Mouse (Mus musculus) liver, adult 2 months (tissue): Measurements from ENCODE around the gene Ffar1. TPM values are rescaled to one million over a fixed set of nuclear protein-coding genes. Genes with fewer than 3 reads are reported as not detected.
"Not testable (repeated sequence)": the region's sequence is repeated elsewhere in the genome, so short reads cannot be mapped to it uniquely, and the experiment has no call there.

Experiments
- DNase-seq: peaks from one replicate; pipeline ENCODE4 v3.0.0-alpha.2; 2011; ENCODE audit warnings: low read depth, low spot score; ENCODE audit errors: extremely low read depth
- H3K27ac ChIP-seq: fragments of 200-500 bp; replicated peaks from 2 replicates; pipeline ENCODE4 v1.5.1; 2012; ENCODE audit warnings: low read depth, mild to moderate bottlenecking, control low read depth, inconsistent platforms, low read length; ENCODE audit not compliant: insufficient read depth
- H3K27me3 ChIP-seq: fragments of 200-500 bp; 2 replicates; pipeline ENCODE4 v1.6.1; 2012; ENCODE audit warnings: mild to moderate bottlenecking, moderate library complexity, low read length, inconsistent platforms; ENCODE audit not compliant: control insufficient read depth, insufficient read depth
- H3K36me3 ChIP-seq: fragments of 200-500 bp; 2 replicates; pipeline ENCODE4 v1.6.1; 2012; ENCODE audit warnings: low read length, inconsistent platforms; ENCODE audit not compliant: control insufficient read depth, insufficient read depth
- H3K4me1 ChIP-seq: fragments of 200-500 bp; 2 replicates; pipeline ENCODE4 v1.6.1; 2011; ENCODE audit warnings: low read length; ENCODE audit not compliant: control insufficient read depth, insufficient read depth
- H3K4me3 ChIP-seq: fragments of 200-500 bp; 2 replicates; pipeline ENCODE4 v1.5.1; 2011; ENCODE audit warnings: low read depth, mild to moderate bottlenecking, control low read depth, low read length, moderate library complexity; ENCODE audit not compliant: insufficient read depth
- H3K79me2 ChIP-seq: fragments of 200-500 bp; 2 replicates; pipeline ENCODE4 v1.6.1; 2012; ENCODE audit warnings: inconsistent platforms, mild to moderate bottlenecking, low read length, moderate library complexity; ENCODE audit not compliant: control insufficient read depth, insufficient read depth
- H3K9ac ChIP-seq: fragments of 200-500 bp; 2 replicates; pipeline ENCODE4 v1.6.1; 2012; ENCODE audit warnings: low read depth, mild to moderate bottlenecking, control low read depth, inconsistent platforms, low read length
- CTCF ChIP-seq: fragments of 200-500 bp; IDR thresholded peaks from 2 replicates; pipeline ENCODE4 v1.5.1; 2011; ENCODE audit warnings: low read depth, low read length, control low read depth
- POLR2A ChIP-seq: fragments of 200-500 bp; IDR thresholded peaks from 2 replicates; pipeline ENCODE4 v1.6.1; 2011; ENCODE audit warnings: low read length, control low read depth; ENCODE audit not compliant: insufficient read depth; ENCODE audit errors: extremely low read depth
- WGBS: fragments of 180-500 bp; shearing (Covaris S2); methylation state at CpG from one replicate; pipeline ENCODE4 v1.1.7; 2018; 5-methylcytosine and 5-hydroxymethylcytosine counted together
- polyA plus RNA-seq: library from polyadenylated mRNA; depleted of rRNA; stranded (reverse); fragments of >200 nt; gene quantifications from 2 replicates; pipeline ENCODE4 v1.2.3, GENCODE M21; 2012
- total RNA-seq: library from RNA; depleted of rRNA; stranded (reverse); fragments of >200 nt; gene quantifications from 2 replicates; pipeline ENCODE4 v1.2.3, GENCODE M21; 2014

Gene Ffar1
- total and polyA plus RNA-seq, 2 experiments, result 0.21 TPM; not detected in 1

DNA sequence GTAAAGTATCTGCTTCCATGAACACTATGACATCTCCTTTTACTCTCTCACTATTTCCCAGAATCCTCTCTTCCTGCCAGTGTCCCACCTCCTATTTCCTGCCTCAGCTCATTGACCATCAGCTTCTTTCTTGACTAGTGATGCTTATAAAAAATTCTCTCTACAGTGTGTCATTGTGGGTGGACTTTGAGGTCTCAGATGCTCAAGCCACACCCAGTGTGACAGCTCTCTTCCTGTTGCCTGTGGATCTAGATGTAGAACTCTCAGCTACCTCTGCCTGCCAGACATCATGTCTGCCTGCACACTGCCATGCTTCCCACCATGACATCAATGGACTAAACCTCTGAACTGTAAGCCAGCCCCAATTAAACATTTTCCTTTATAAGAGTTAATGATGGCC is 24.1 kb downstream of the Ffar1 start:
- Histone ChIP-seq H3K27ac (no peak overlapping the region), H3K36me3 (no peaks in the 10 kb centered on the region), H3K4me1 (no peaks in the 10 kb centered on the region), H3K79me2 (no peaks in the 10 kb centered on the region), H3K27me3 (0 out of 2 replicates have a peak, but pooled peaks cover 1% of the 10 kb centered on the region), H3K9ac (no peak overlapping the region), H3K4me3 (no peak overlapping the region)
- TF ChIP-seq POLR2A, result no peak
- TF ChIP-seq CTCF, result no peak
- DNase-seq, result no peak

DNA sequence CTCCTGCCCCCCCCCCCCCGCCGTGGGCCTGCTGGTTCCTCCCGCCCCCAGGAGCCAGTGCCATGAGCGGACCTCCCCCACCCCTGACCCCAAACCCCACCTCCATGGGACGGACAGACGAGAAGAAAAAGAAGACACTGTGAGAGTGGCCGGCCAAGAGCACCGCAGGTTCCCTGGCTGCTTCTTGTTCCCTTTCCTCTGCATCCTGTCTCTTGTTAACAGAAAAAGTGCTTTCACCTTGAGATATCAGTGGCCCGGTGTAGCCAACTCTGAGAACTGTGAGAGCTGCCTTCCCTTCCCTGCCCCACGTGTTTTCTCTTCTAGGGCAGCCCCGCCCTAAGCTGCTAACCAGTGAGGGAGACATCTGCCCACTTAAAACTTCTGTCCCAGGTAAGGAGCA is 28.7 kb downstream of the Ffar1 start:
- H3K4me1 ChIP-seq, H3K4me3 ChIP-seq, H3K27ac ChIP-seq, H3K36me3 ChIP-seq, H3K9ac ChIP-seq, H3K27me3 ChIP-seq, DNase-seq, H3K79me2 ChIP-seq: not testable (repeated sequence)
- 63% methylated on average over 7 of the region's 11 CpGs for WGBS

DNA sequence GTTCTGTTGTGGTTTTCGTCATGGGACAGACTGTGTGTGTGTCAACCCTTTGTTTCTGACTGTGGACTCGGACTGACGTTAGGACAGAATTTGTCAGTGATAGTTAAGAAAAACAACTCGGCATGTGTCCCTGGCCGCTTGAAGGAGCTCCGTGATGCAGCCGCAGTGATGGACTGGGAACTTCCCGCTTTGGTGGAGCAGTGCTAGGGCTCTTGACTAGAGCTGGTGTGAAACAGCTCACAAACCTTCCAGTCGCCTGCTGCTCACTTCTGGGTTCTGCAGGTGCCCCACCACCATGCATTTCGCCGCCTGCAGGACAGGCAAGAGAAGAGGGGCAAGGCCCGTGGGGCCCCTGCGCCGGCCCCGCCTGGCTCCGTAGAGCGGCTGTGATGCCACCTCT is 29.1 kb downstream of the Ffar1 start:
- Histone ChIP-seq H3K79me2 (no peaks in the 10 kb centered on the region), H3K36me3 (no peaks in the 10 kb centered on the region), H3K4me3 (no peak overlapping the region), H3K9ac (no peak overlapping the region), H3K4me1 (no peaks in the 10 kb centered on the region), H3K27me3 (0 out of 2 replicates have a peak, but pooled peaks cover 2% of the 10 kb centered on the region), H3K27ac (no peak overlapping the region)
- TF ChIP-seq POLR2A, result no peak
- TF ChIP-seq CTCF, result no peak
- 83% methylated on average over 11 of the region's 17 CpGs for WGBS
- no peak for DNase-seq

DNA sequence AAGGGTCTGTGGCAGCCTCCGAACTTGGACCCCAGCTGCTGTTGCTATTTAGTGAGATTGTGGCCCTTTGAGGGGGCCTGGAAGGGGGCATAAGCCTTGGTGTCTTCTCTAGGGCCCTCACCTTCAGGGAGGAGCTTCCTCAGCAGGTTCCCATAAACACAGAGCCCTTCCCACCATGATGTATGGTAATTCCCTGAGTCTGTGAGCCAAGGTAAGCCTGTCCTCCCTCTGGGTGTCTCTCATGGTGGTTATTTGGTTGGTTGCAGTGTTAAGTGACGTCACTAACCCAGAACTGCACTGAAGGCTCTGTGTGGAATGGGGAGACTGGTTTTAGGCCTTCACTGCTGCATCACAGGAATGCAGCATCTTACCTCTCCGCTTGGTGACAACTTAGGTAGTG is 31.9 kb downstream of the Ffar1 start:
- Histone ChIP-seq H3K4me1 (no peaks in the 10 kb centered on the region), H3K36me3 (no peaks in the 10 kb centered on the region), H3K4me3 (no peak overlapping the region), H3K9ac (no peak overlapping the region), H3K79me2 (no peaks in the 10 kb centered on the region), H3K27ac (no peak overlapping the region), H3K27me3 (0 out of 2 replicates have a peak, but pooled peaks cover 2% of the 10 kb centered on the region)
- no peak for DNase-seq
- 79% methylated on average over 3 of the region's 3 CpGs for WGBS
- no peak for TF ChIP-seq POLR2A
- TF ChIP-seq CTCF, result no peak

DNA sequence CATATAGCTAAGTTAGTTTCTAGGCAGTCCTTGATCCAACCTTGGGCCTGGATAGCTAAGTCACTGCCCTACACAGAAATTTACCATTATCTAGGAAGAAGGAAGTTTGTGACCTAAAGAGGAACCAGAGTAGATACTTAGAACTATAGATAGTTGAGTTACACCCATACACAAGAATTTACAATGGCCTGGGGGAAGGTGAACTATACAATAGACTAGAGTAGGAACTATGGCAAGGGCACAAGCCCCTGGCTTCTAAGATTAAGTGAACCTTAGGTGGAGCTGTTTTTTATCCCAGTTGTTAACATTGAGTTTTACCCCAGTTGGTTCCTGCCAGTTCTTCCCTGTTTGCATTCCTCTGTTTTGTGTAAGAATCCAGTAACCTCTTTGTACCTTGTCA is 32.5 kb downstream of the Ffar1 start:
- not testable (repeated sequence) for H3K27ac ChIP-seq, DNase-seq, H3K4me1 ChIP-seq, H3K9ac ChIP-seq, H3K4me3 ChIP-seq, H3K27me3 ChIP-seq, H3K79me2 ChIP-seq, H3K36me3 ChIP-seq

DNA sequence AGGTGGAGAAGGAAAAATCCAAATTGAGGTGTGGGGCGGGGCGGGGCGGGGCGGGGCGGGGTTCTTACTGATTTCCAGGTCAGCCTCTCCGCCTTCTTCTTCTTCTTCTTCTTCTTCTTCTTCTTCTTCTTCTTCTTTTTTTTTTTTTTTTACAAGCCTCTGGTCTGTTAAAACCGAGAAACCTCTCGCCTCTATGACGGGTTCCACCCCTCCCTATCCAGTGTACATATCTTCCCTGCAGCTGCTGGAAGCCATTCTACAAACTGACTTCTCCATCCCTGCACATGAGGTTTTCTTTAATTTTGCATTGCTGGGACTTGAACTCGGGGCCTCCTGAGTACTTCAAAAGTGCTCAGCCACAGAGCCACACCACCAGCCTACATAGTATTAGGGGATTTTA is 34.7 kb downstream of the Ffar1 start:
- Histone ChIP-seq H3K27ac (no peak overlapping the region), H3K36me3 (no peaks in the 10 kb centered on the region), H3K27me3 (no peaks in the 10 kb centered on the region), H3K79me2 (no peaks in the 10 kb centered on the region), H3K4me3 (no peak overlapping the region), H3K4me1 (no peaks in the 10 kb centered on the region), H3K9ac (no peak overlapping the region)
- TF ChIP-seq CTCF (no peak), POLR2A (no peak)
- DNase-seq, result no peak
- WGBS, result 92% methylated on average over 10 of the region's 10 CpGs
